Mouse (Mus musculus) midbrain, embryonic 14.5 days (tissue): ENCODE results near the gene Tgds. TPM values are rescaled to one million over a fixed set of nuclear protein-coding genes. Genes with fewer than 3 reads are reported as not detected.
"Not testable (repeated sequence)": the region's sequence is repeated elsewhere in the genome, so short reads cannot be mapped to it uniquely, and the experiment has no call there.

Experiments
- ATAC-seq: fragments of 200-750 bp; cut with Nextera tagmentation; 2 replicates; pipeline ENCODE4 v1.8.0; 2017; ENCODE audit warnings: moderate number of reproducible peaks, moderate library complexity; ENCODE audit not compliant: low FRiP score, low TSS enrichment
- DNase-seq: peaks from one replicate; pipeline ENCODE4 v3.0.0-alpha.2; 2015
- H3K27ac ChIP-seq: fragments of 300-500 bp; sonication (generic); replicated peaks from 2 replicates; pipeline ENCODE4 v1.5.1; 2014; ENCODE audit warnings: mild to moderate bottlenecking, low read depth, low read length, moderate library complexity
- H3K27me3 ChIP-seq: fragments of 300-500 bp; sonication (generic); 2 replicates; pipeline ENCODE4 v1.6.1; 2014; ENCODE audit warnings: low read length, control low read depth, mixed read lengths; ENCODE audit not compliant: control insufficient read depth, insufficient read depth
- H3K36me3 ChIP-seq: fragments of 300-500 bp; sonication (generic); 2 replicates; pipeline ENCODE4 v1.6.1; 2014; ENCODE audit warnings: low read length, control low read depth; ENCODE audit not compliant: control insufficient read depth, insufficient read depth
- H3K4me1 ChIP-seq: fragments of 300-500 bp; sonication (generic); 2 replicates; pipeline ENCODE4 v1.6.1; 2014; ENCODE audit warnings: mild to moderate bottlenecking, antibody characterized with exemption, low read length, control low read depth; ENCODE audit not compliant: control insufficient read depth, insufficient read depth
- H3K4me2 ChIP-seq: fragments of 300-500 bp; sonication (generic); 2 replicates; pipeline ENCODE4 v1.6.1; 2014; ENCODE audit warnings: mild to moderate bottlenecking, low read length, moderate library complexity
- H3K4me3 ChIP-seq: fragments of 300-500 bp; sonication (generic); replicated peaks from 2 replicates; pipeline ENCODE4 v1.5.1; 2014; ENCODE audit warnings: low read depth, low read length
- H3K9ac ChIP-seq: fragments of 300-500 bp; sonication (generic); replicated peaks from 2 replicates; pipeline ENCODE4 v1.6.1; 2014; ENCODE audit warnings: mild to moderate bottlenecking, low read length, moderate library complexity
- H3K9me3 ChIP-seq: fragments of 300-500 bp; sonication (generic); 2 replicates; pipeline ENCODE4 v1.6.1; 2016; ENCODE audit warnings: low read length, control low read depth, mixed read lengths; ENCODE audit not compliant: control insufficient read depth
- WGBS: fragments of 180-500 bp; shearing (Covaris S2); extraction: QIAGEN DNeasy Blood & Tissue Kit; methylation state at CpG from one replicate; pipeline ENCODE4 v1.1.7; 2014; 5-methylcytosine and 5-hydroxymethylcytosine counted together
- polyA plus RNA-seq: library from polyadenylated mRNA; unstranded; fragments of >200 nt; fragmentation: Nextera tagmentation; extraction: Ambion mirVana; gene quantifications from 2 replicates; pipeline ENCODE4 v1.2.1, GENCODE M21; 2014

Tgds gene
- polyA plus RNA-seq, 1 experiment from 2014 or later = 21.8 TPM

- no peaks in the 10 kb centered on the region for H3K9me3 ChIP-seq
- H3K36me3 ChIP-seq = peaks cover 75% of the 10 kb centered on the region
- H3K27ac ChIP-seq = no peak overlapping the region
- no peak for ATAC-seq
- H3K4me1 ChIP-seq = no peaks in the 10 kb centered on the region
- H3K4me3 ChIP-seq = no peak overlapping the region
- H3K27me3 ChIP-seq = no peaks in the 10 kb centered on the region
- no peak overlapping the region for H3K4me2 ChIP-seq
- H3K9ac ChIP-seq = no peak overlapping the region
- WGBS = 86% methylated on average over 5 of the region's 5 CpGs
- DNase-seq = no peak
Measured at GRCm38 (mm10) chr14:118124129-118124528, 8.4 kb downstream of the Tgds start.

- peaks cover 63% of the 10 kb centered on the region for H3K36me3 ChIP-seq
- no peak for ATAC-seq
- H3K9ac ChIP-seq = no peak overlapping the region
- no peak overlapping the region for H3K4me2 ChIP-seq
- no peaks in the 10 kb centered on the region for H3K27me3 ChIP-seq
- no peaks in the 10 kb centered on the region for H3K9me3 ChIP-seq
- no peak overlapping the region for H3K4me3 ChIP-seq
- H3K27ac ChIP-seq = no peak overlapping the region
- H3K4me1 ChIP-seq = no peaks in the 10 kb centered on the region
- no peak for DNase-seq
- WGBS = 97% methylated on average over 6 of the region's 6 CpGs
Measured at GRCm38 (mm10) chr14:118113116-118113515, 19.4 kb downstream of the Tgds start.

- peaks cover 13% of the 10 kb centered on the region for H3K36me3 ChIP-seq
- not testable (repeated sequence) for H3K9ac ChIP-seq, H3K9me3 ChIP-seq, H3K4me2 ChIP-seq, DNase-seq, H3K27me3 ChIP-seq, H3K27ac ChIP-seq, ATAC-seq, H3K4me3 ChIP-seq, H3K4me1 ChIP-seq
- 93% methylated on average over 2 of the region's 2 CpGs for WGBS
Measured at GRCm38 (mm10) chr14:118107479-118107878, 25.1 kb downstream of the Tgds start.

GRCm38 (mm10) chr14:118101227-118101990 is 31.1 kb downstream of the Tgds start:
- Histone ChIP-seq H3K27me3 (no peaks in the 10 kb centered on the region), H3K9ac (no peak overlapping the region), H3K27ac (no peak overlapping the region), H3K36me3 (no peaks in the 10 kb centered on the region), H3K4me3 (no peak overlapping the region), H3K9me3 (no peaks in the 10 kb centered on the region), H3K4me1 (no peaks in the 10 kb centered on the region), H3K4me2 (no peak overlapping the region)
- DNase-seq = no peak
- WGBS = 84% methylated on average over 14 of the region's 14 CpGs
- ATAC-seq = no peak

- 77% methylated on average over 2 of the region's 2 CpGs for WGBS
- Histone ChIP-seq H3K36me3 (no peaks in the 10 kb centered on the region), H3K4me3 (no peak overlapping the region), H3K9ac (no peak overlapping the region), H3K4me2 (no peak overlapping the region), H3K27ac (no peak overlapping the region), H3K27me3 (no peaks in the 10 kb centered on the region), H3K4me1 (no peaks in the 10 kb centered on the region), H3K9me3 (no peaks in the 10 kb centered on the region)
- ATAC-seq (no peak), DNase-seq (no peak)
Measured at GRCm38 (mm10) chr14:118098265-118098664, 34.3 kb downstream of the Tgds start.

GRCm38 (mm10) chr14:118089806-118090392 is 42.7 kb downstream of the Tgds start:
- H3K4me1 ChIP-seq = no peaks in the 10 kb centered on the region; the same call in 1 of the 2 replicates
- H3K9me3 ChIP-seq = no peaks in the 10 kb centered on the region
- peak overlapping the region; percentile 54 for H3K4me3 ChIP-seq
- no peaks in the 10 kb centered on the region for H3K27me3 ChIP-seq
- H3K27ac ChIP-seq = no peak overlapping the region
- peak overlapping the region; percentile 50 for H3K4me2 ChIP-seq
- DNase-seq (peak; percentile 57), ATAC-seq (peak; percentile 67)
- H3K36me3 ChIP-seq = no peaks in the 10 kb centered on the region
- H3K9ac ChIP-seq = no peak overlapping the region; the same call in 1 of the 2 replicates
- under 1% methylated on average over 18 of the region's 18 CpGs for WGBS

GRCm38 (mm10) chr14:118089215-118089805 is 43.2 kb downstream of the Tgds start:
- under 1% methylated on average over 44 of the region's 44 CpGs for WGBS
- peak; percentile 81 for ATAC-seq
- DNase-seq = peak; percentile 94
- Histone ChIP-seq H3K4me1 (no peaks in the 10 kb centered on the region; the same call in 1 of the 2 replicates), H3K4me2 (peak overlapping the region; percentile 50), H3K27me3 (no peaks in the 10 kb centered on the region), H3K9me3 (no peaks in the 10 kb centered on the region), H3K9ac (peak overlapping the region; percentile 38; the same call in 1 of the 2 replicates), H3K27ac (peak overlapping the region; percentile 37), H3K36me3 (no peaks in the 10 kb centered on the region), H3K4me3 (peak overlapping the region; percentile 54)

DNA sequence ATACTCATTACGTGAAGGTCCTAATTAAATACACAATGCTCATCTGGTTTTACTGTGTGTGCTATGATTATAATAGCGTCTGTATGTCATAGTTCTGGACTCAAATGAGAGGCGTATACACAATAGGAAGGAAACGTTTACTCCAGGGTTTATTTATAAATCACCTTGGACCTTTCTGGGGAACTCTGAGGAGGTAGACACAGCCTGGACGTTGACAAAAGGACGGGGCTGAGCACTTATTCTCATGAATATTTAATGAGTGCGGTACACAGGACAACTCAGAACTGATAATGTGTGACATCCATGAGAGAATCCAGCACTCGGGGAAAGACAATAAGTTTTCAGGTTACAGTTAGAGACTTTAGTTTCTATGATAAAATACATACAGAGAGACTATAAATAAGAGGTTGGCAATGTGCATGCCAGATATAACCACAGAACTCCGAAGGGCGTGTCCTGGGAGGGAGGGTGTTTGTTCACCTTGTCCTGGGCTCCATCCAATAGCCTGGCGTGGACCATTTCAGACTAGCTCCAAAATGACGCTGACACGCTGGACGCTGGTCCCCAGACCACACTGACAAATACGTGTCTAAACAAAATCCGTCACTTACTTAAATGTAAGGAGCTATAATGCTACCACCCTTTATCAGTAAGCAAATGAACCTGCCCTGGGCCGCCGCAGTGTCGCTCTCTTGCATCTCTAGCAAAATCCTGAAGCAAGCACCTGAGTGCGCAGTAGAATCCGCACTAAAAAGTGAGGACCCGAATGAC is 43.9 kb downstream of the Tgds start:
- DNase-seq (no peak), ATAC-seq (peak; percentile 39)
- Histone ChIP-seq H3K4me2 (peak overlapping the region; percentile 50), H3K27ac (peak overlapping the region; percentile 37; the same call in 1 of the 2 replicates), H3K9me3 (no peaks in the 10 kb centered on the region), H3K4me3 (peak overlapping the region; percentile 54), H3K36me3 (no peaks in the 10 kb centered on the region), H3K9ac (peak overlapping the region; percentile 38; the same call in 1 of the 2 replicates), H3K27me3 (no peaks in the 10 kb centered on the region), H3K4me1 (no peaks in the 10 kb centered on the region; the same call in 1 of the 2 replicates)
- 6% methylated on average over 22 of the region's 22 CpGs for WGBS
